ENCODE assay signal across 8 mouse cellular contexts in the genomic region with DNA sequence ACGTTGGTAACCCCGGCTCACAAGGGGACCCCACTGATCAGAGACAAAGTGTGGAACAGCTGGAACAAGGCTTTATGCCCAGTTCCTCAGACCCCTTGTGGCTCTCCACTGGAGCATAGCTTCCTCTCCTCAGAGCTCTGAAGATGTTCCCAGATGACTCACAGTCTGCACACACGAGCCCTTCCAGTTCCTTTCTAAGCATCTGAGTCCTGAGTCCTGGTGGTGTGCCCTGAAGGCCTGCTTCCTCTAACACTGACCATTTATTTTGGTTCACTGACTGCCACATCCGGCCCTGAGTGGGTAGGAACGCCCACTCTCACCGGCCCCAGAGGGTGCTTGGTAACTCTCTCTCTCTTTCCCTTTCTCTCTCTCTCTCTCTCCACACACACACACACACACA. TPM values are rescaled to one million over a fixed set of nuclear protein-coding genes. Genes with fewer than 3 reads are reported as not detected.
DNase-seq lines count a peak whose midpoint lies in the region; ATAC-seq lines count a peak whose summit lies in the region.
"Had no signal": no experiment of that assay in that cellular context is flagged by ENCODE, and none has a peak within 500 bp of the region (broad histone marks: within the 10 kb centered on the region; RNA-seq: fewer than 3 reads in every experiment).

No protein-coding gene starts in this region.

- intact Hi-C loops in gastrocnemius, postnatal 36 days (cut with DNase I), result loop anchor here (2.0 kb wide), 1 partner anchor 53 kb away; no protein-coding TSS in a partner anchor

- peak; percentile 85 for ATAC-seq in granulocyte monocyte progenitor cell, adult 5-6 weeks (replicated peaks; ENCODE audit: poor library complexity, severe bottlenecking)
- ATAC-seq in monocyte, adult 5-6 weeks (replicated peaks; ENCODE audit: insufficient number of reproducible peaks, low FRiP score, low TSS enrichment, poor library complexity, severe bottlenecking), result peak; percentile 79

- DNase-seq in left cerebral cortex, adult 11 months (ENCODE audit: low spot score), result peak; percentile 26
- no peak for DNase-seq in left cerebral cortex, adult 9 months (ENCODE audit: low spot score in 2 of 2)
- DNase-seq in NIH3T3 (ENCODE audit: low read depth), result peak; percentile 59
- DNase-seq in testis, postnatal 10 days (ENCODE audit: low spot score), result no peak
- DNase-seq in gastrocnemius, postnatal 36 days, result no peak
- DNase-seq: gastrocnemius, adult 2 months had no signal

RNA-seq across cellular contexts. Expression of gene Dbi, which starts 21.4 kb away (rescaled TPM):
- total RNA-seq in granulocyte monocyte progenitor cell, adult 5-6 weeks (2014; fragmentation: Nextera tagmentation), result 410 and 536 TPM in 2 replicates
- total RNA-seq in granulocyte monocyte progenitor cell, adult 5-6 weeks (2017), result 307 and 413 TPM in 2 replicates
- 183 to 239 TPM (median 190 TPM) in 3 replicates for total RNA-seq in monocyte, adult 5-6 weeks (2017)
- total RNA-seq in gastrocnemius, postnatal 36 days (2021), result 100 to 1,000 TPM; 143 to 145 TPM

RNA-seq across cellular contexts. Expression of gene 3110009E18Rik, which starts 21.5 kb away (rescaled TPM):
- total RNA-seq in granulocyte monocyte progenitor cell, adult 5-6 weeks (2014; fragmentation: Nextera tagmentation), result 11.4 and 12.2 TPM in 2 replicates
- 2.2 and 4.5 TPM in 2 replicates for total RNA-seq in granulocyte monocyte progenitor cell, adult 5-6 weeks (2017)
- 3.0 to 10.3 TPM (median 8.4 TPM) in 3 replicates for total RNA-seq in monocyte, adult 5-6 weeks (2017)
- 1 to 10 TPM; 3.2 to 4.8 TPM for total RNA-seq in gastrocnemius, postnatal 36 days (2021)

RNA-seq across cellular contexts. Expression of gene Tmem37, which starts 25.6 kb away (rescaled TPM):
- 1.3 TPM in 1 of 2 replicates, not detected in the other for total RNA-seq in granulocyte monocyte progenitor cell, adult 5-6 weeks (2014; fragmentation: Nextera tagmentation)
- total RNA-seq in granulocyte monocyte progenitor cell, adult 5-6 weeks (2017), result 0.65 TPM in 1 of 2 replicates, not detected in the other
- 3.2 to 9.4 TPM (median 8.2 TPM) in 3 replicates for total RNA-seq in monocyte, adult 5-6 weeks (2017)
- total RNA-seq in gastrocnemius, postnatal 36 days (2021), result 10 to 100 TPM in 1 of 2 experiments, 1 to 10 TPM in 1; 8.5 to 13.7 TPM

Comparison
In these comparisons a context has a peak if more than half of its experiments do, and no peak if none do; other contexts are left out.
1. DNase-seq: peak in left cerebral cortex, adult 11 months (single experiment) and NIH3T3 (single experiment); none in left cerebral cortex, adult 9 months (0 of 2), testis, postnatal 10 days (single experiment) and gastrocnemius, postnatal 36 days (0 of 2).